ENCODE assay signal across 8 mouse cellular contexts in the genomic region with DNA sequence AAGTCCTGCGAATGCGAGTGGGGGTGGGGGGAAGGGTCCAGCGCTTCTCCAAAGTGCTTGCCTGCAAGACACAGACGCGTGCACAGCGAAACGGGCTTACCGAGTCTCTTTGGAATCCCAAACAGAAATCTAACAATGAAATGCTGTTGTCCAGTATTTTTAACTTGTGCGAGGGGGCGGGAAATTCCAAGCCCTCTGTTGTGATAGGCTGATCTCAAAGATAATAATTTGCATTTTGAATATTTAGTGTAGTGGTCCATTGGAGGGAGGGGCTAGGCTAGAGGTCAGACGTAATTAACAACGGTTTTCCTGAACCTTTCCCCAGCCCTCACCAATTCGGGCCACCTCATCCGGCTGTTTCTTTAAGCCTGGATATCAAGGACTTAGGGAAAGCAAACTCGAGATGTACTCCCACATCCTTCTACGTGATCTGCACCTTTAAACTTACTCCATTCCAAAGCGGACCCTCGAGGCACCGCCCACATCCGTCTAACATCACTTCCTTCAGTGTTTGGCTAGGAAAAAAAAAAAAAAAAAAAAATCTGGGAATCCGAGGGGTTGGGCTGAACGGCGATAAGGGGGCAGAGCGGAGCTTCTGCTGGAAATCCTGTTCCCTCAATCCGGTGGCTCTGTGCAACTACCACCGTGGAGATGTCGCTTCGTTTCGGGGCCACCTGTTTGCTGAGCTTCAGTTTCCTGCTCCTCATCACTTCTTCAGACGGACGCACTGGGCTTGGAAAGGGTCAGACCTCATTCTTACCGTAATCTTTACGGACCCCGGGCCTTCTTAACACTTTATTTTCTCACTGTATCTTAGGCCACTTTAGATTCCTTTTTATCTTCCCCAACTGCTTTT. TPM values are rescaled to one million over a fixed set of nuclear protein-coding genes. Genes with fewer than 3 reads are reported as not detected.
A peak's percentile ranks its signal among the peaks of the same experiment; 100 is the strongest.
DNase-seq lines count a peak whose midpoint lies in the region; ATAC-seq and TF ChIP-seq lines count a peak whose summit lies in the region.

Gene Txndc12, plus strand, starts transcription at position 487 of the 856 bp plus-strand sequence.

- ATAC-seq in erythroid progenitor cell, adult 5-6 weeks (replicated peaks; ENCODE audit: low FRiP score, poor library complexity, severe bottlenecking) = peak; percentile 15
- ATAC-seq in heart, embryonic 12.5 days (ENCODE audit: insufficient number of reproducible peaks, low FRiP score) = peak; percentile 82
- peak; percentile 82 for ATAC-seq in kidney, postnatal 0 days (replicated peaks; ENCODE audit: low FRiP score, low read depth)
- peak; percentile 73 for ATAC-seq in liver, embryonic 11.5 days (replicated peaks; ENCODE audit: low FRiP score)
- ATAC-seq in stomach, embryonic 14.5 days (ENCODE audit: insufficient number of reproducible peaks, insufficient read depth, low FRiP score, low read depth) = peak; percentile 82

- peak; percentile 12; the same call in 1 of the 2 replicates for TF ChIP-seq CTCF in kidney, postnatal 0 days (IDR thresholded peaks at IDR 0.05; ENCODE audit: low read depth)

- H3K4me1 ChIP-seq in heart, embryonic 12.5 days (replicated peaks) = peaks cover 36% of the 10 kb centered on the region
- H3K4me1 ChIP-seq in kidney, postnatal 0 days (replicated peaks; ENCODE audit: insufficient read depth, low read length) = peaks cover 11% of the 10 kb centered on the region
- H3K4me1 ChIP-seq in liver, embryonic 11.5 days (replicated peaks; ENCODE audit: control insufficient read depth, insufficient read depth, low read length) = peaks cover 9% of the 10 kb centered on the region
- H3K4me1 ChIP-seq in stomach, embryonic 14.5 days (ENCODE audit: control insufficient read depth, insufficient read depth, low read length) = peaks cover 13% of the 10 kb centered on the region; the same call in 1 of the 2 replicates

- WGBS in heart, embryonic 12.5 days = under 1% methylated on average over 34 of the region's 34 CpGs
- under 1% methylated on average over 34 of the region's 34 CpGs for WGBS in kidney, postnatal 0 days
- under 1% methylated on average over 34 of the region's 34 CpGs for WGBS in liver, embryonic 11.5 days
- under 1% methylated on average over 34 of the region's 34 CpGs for WGBS in stomach, embryonic 14.5 days

- DNase-seq in CD4-positive, CD25-positive, alpha-beta regulatory T cell, adult 2 months (ENCODE audit: low read depth, low spot score) = peak; percentile 81
- DNase-seq in brain, embryonic 18.5 days (ENCODE audit: low read depth, low spot score) = peak; percentile 92
- peak; percentile 97 for DNase-seq in kidney, postnatal 0 days (ENCODE audit: low spot score)
- peak; percentile 85 for DNase-seq in liver, embryonic 11.5 days (ENCODE audit: low spot score)
- DNase-seq in naive thymus-derived CD4-positive, alpha-beta T cell, adult 2 months (ENCODE audit: low read depth) = peak; percentile 76

- no peaks in the 10 kb centered on the region for H3K9me3 ChIP-seq in heart, embryonic 12.5 days (replicated peaks)
- H3K9me3 ChIP-seq in kidney, postnatal 0 days (replicated peaks; ENCODE audit: low read length) = no peaks in the 10 kb centered on the region
- H3K9me3 ChIP-seq in liver, embryonic 11.5 days (ENCODE audit: control insufficient read depth, low read length) = no peaks in the 10 kb centered on the region
- H3K9me3 ChIP-seq in stomach, embryonic 14.5 days (ENCODE audit: control insufficient read depth, low read depth, low read length) = no peaks in the 10 kb centered on the region

- peak within 1 kb of the TSS; percentile 87 for H3K4me3 ChIP-seq in heart, embryonic 12.5 days
- peak within 1 kb of the TSS; percentile 97 for H3K4me3 ChIP-seq in kidney, postnatal 0 days (replicated peaks; ENCODE audit: low read depth, low read length)
- peak within 1 kb of the TSS; percentile 95 for H3K4me3 ChIP-seq in liver, embryonic 11.5 days (ENCODE audit: low read depth, low read length)
- H3K4me3 ChIP-seq in stomach, embryonic 14.5 days (ENCODE audit: low read depth, low read length) = peak within 1 kb of the TSS; percentile 97

- H3K4me2 ChIP-seq in heart, embryonic 12.5 days = peak within 1 kb of the TSS; percentile 67
- peak within 1 kb of the TSS; percentile 63 for H3K4me2 ChIP-seq in kidney, postnatal 0 days (ENCODE audit: low read length)
- peak within 1 kb of the TSS; percentile 85 for H3K4me2 ChIP-seq in liver, embryonic 11.5 days
- peak within 1 kb of the TSS; percentile 60 for H3K4me2 ChIP-seq in stomach, embryonic 14.5 days (replicated peaks; ENCODE audit: low read depth, low read length)

- peak within 1 kb of the TSS; percentile 99 for H3K27ac ChIP-seq in heart, embryonic 12.5 days (ENCODE audit: poor library complexity, severe bottlenecking)
- peak within 1 kb of the TSS; percentile 93 for H3K27ac ChIP-seq in kidney, postnatal 0 days
- peak within 1 kb of the TSS; percentile 93 for H3K27ac ChIP-seq in liver, embryonic 11.5 days (ENCODE audit: low read depth, low read length)
- peak within 1 kb of the TSS; percentile 93 for H3K27ac ChIP-seq in stomach, embryonic 14.5 days (ENCODE audit: low read length)

- H3K9ac ChIP-seq in heart, embryonic 12.5 days = peak within 1 kb of the TSS; percentile 96
- peak within 1 kb of the TSS; percentile 98 for H3K9ac ChIP-seq in kidney, postnatal 0 days (ENCODE audit: low read depth, low read length)
- H3K9ac ChIP-seq in liver, embryonic 11.5 days (ENCODE audit: low read depth, low read length) = peak within 1 kb of the TSS; percentile 98
- H3K9ac ChIP-seq in stomach, embryonic 14.5 days (replicated peaks; ENCODE audit: low read depth, low read length) = peak within 1 kb of the TSS; percentile 95

- H3K36me3 ChIP-seq in heart, embryonic 12.5 days = peaks cover 9% of the 10 kb centered on the region; the same call in 1 of the 2 replicates
- peaks cover 5% of the 10 kb centered on the region; the same call in 1 of the 2 replicates for H3K36me3 ChIP-seq in kidney, postnatal 0 days (ENCODE audit: insufficient read depth, low read length)
- H3K36me3 ChIP-seq in liver, embryonic 11.5 days (ENCODE audit: control insufficient read depth, insufficient read depth, low read length) = peaks cover 6% of the 10 kb centered on the region; the same call in 1 of the 2 replicates
- H3K36me3 ChIP-seq in stomach, embryonic 14.5 days (ENCODE audit: control insufficient read depth, insufficient read depth, low read length) = peaks cover 3% of the 10 kb centered on the region; the same call in 1 of the 2 replicates

- H3K27me3 ChIP-seq in heart, embryonic 12.5 days (replicated peaks) = no peaks in the 10 kb centered on the region
- H3K27me3 ChIP-seq in kidney, postnatal 0 days (ENCODE audit: insufficient read depth, low read length) = no peaks in the 10 kb centered on the region
- no peaks in the 10 kb centered on the region for H3K27me3 ChIP-seq in liver, embryonic 11.5 days (replicated peaks; ENCODE audit: control insufficient read depth, insufficient read depth, low read length)
- H3K27me3 ChIP-seq in stomach, embryonic 14.5 days (ENCODE audit: control insufficient read depth, insufficient read depth, low read length) = no peaks in the 10 kb centered on the region

RNA-seq across cellular contexts. Expression of gene Txndc12, which starts in this region (rescaled TPM):
- total RNA-seq in erythroid progenitor cell, adult 5-6 weeks (2015; ENCODE audit: low replicate concordance) = 13.8 and 15.1 TPM in 2 replicates
- 7.9 and 14.8 TPM in 2 replicates for total RNA-seq in erythroid progenitor cell, adult 5-6 weeks (2017; ENCODE audit: low replicate concordance)
- polyA plus RNA-seq in heart, embryonic 12.5 days (2016; fragmentation: Nextera tagmentation; extraction: Ambion mirVana) = 138 and 141 TPM in 2 replicates
- polyA plus RNA-seq in kidney, postnatal 0 days (2015; fragmentation: Nextera tagmentation; extraction: Ambion mirVana) = 94.0 and 98.3 TPM in 2 replicates
- 61.9 and 63.8 TPM in 2 replicates for polyA plus RNA-seq in liver, embryonic 11.5 days (2014; fragmentation: Nextera tagmentation; extraction: Ambion mirVana)
- polyA plus RNA-seq in stomach, embryonic 14.5 days (2014; fragmentation: Nextera tagmentation; extraction: Ambion mirVana) = 111 and 117 TPM in 2 replicates

Comparison
In these comparisons a context has a peak if more than half of its experiments do, and no peak if none do; other contexts are left out.
1. Peak in every context shown above with its lines: DNase-seq, ATAC-seq, H3K4me3 ChIP-seq and H3K27ac ChIP-seq.
2. ATAC-seq: peak in every context shown above with its lines; median percentile 82 in heart, embryonic 12.5 days; 82 in kidney, postnatal 0 days; 82 in stomach, embryonic 14.5 days; 73 in liver, embryonic 11.5 days; 15 in erythroid progenitor cell, adult 5-6 weeks.